Mouse (Mus musculus) heart, adult 11 months (tissue): ENCODE data around the gene Enpp5.

Experiments
- DNase-seq: peaks from one replicate; pipeline ENCODE4 v3.0.0; 2022

The Enpp5 gene

DNA sequence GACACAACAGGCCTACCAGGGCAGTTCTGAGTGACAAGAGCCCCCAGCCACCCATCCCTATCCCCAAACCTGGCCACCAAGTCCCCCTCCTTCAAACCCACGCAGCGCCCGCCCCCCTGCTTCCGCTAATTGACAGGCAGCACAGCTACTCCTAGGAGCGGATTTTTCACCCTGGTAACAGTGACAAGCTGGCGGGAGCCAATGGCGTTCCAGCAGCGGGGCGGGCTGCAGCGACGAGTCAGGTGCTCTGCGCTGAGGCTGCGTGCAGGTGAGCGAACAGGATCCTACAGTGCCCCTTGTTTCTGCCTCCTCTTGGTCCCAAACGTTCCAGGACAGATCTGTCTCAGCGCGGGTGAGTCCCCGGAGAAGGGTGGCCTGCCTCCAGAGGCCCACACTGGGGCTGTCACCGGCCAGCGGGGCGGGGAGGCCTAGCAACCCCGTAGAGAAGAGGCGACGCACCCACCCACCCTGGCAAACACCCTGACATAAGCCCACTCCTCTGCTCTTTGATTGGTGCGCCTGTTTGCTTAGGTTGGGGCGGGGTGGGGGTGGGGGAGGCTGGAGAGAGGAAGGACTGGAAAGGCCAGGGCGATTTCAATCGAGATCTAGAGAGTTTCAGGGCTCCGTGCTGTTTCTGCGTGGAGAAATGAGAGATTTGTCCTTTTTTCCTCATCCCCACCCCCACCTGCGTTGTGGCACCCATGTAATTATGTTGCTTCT lies at the start of gene Enpp5:
Gene Enpp5, plus strand, starts transcription at position 183 of the 720 bp plus-strand sequence.
- DNase-seq, result peak; percentile 99

- peak; percentile 96 for DNase-seq
These were observed 49.0 kb upstream of the Enpp5 start for GRCm38 (mm10) chr17:44029616-44030015.

GRCm38 (mm10) chr17:44030776-44031587 lies 47.6 kb upstream of the Enpp5 start:
- peak; percentile 97 for DNase-seq

DNA sequence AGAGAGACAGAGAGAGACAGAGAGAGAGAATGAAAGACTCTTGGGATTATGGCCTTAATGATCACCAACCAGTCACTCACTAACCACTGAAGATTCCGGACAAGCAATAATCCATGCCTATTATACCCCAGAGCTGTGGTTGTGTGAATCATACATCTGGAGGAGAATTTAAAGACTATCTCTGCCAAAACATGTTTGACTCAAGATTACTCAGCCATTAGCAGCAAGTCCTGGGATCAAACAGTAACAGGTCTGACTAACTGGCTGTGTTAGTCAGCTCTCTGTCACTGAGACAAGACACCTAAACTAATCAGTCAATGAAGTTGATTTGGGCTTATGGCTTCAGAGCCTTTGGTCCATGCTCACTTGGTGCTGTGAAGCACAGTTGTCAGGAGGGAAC lies 43.6 kb upstream of the Enpp5 start:
- DNase-seq, result peak; percentile 33

DNA sequence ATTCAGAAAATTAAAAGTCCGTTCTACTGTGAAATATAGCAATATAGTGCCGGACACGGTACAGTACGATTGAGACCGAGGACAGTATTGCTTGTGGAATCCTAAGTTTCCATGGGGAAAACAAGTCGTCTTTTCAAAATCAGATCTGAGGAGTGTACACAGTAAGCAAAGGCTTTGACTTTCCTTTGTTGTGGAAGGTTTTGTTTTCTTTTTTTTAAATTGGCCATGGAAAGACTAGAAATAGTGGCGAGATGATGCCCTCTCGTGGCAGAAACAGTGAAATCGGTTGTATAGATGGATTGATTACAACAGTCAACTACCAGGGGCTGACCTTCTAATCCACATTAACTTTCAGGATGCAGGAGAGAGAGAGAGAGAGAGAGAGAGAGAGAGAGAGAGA lies 40.0 kb upstream of the Enpp5 start:
- no peak for DNase-seq

DNA sequence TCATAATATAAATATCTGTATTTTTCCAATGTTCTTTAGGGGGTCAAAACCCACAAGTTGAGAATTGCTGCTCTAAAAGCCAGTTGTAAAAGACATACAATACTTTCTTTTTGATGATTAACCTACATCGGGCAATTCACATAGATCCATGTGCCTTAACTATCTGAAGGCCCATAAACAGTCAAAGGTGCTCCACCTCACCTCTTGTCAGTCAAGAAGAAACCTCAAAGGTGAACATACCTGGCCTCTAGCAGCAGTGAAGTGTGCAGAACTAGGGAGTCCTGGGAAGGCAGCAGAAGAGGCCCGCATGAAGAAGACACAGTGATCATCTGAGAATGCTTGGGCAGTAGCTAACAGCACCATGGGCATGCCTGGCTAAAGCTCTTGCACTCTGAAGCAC lies 38.2 kb upstream of the Enpp5 start:
- no peak for DNase-seq

- DNase-seq, result no peak
These were observed 36.3 kb upstream of the Enpp5 start for GRCm38 (mm10) chr17:44042301-44042700.

GRCm38 (mm10) chr17:44042861-44043260 lies 35.8 kb upstream of the Enpp5 start:
- DNase-seq, result peak; percentile 93

GRCm38 (mm10) chr17:44053427-44053826 lies 25.2 kb upstream of the Enpp5 start:
- peak; percentile 94 for DNase-seq

DNA sequence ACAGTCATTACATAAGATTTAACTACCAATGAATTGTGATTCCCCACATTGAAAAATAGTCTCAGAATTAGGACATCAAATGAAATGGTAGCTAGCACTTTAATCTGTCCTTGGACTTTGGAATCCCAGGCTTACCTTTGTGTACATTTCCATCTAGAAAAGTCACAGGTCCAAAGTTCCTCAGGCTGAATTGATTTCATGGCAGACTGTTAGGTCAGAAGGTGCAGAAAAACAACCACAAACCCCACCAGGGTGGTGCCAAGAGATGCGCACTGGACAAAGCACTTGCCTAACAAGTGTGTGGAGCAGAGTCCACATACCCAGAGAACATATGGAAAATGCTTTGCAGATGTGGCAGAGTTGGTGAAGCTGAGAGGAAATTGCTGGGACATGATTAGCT lies 21.5 kb upstream of the Enpp5 start:
- no peak for DNase-seq

- no peak for DNase-seq
These were observed 20.5 kb upstream of the Enpp5 start for GRCm38 (mm10) chr17:44058145-44058544.

- DNase-seq, result no peak
These were observed 17.8 kb upstream of the Enpp5 start for GRCm38 (mm10) chr17:44060781-44061180.

DNA sequence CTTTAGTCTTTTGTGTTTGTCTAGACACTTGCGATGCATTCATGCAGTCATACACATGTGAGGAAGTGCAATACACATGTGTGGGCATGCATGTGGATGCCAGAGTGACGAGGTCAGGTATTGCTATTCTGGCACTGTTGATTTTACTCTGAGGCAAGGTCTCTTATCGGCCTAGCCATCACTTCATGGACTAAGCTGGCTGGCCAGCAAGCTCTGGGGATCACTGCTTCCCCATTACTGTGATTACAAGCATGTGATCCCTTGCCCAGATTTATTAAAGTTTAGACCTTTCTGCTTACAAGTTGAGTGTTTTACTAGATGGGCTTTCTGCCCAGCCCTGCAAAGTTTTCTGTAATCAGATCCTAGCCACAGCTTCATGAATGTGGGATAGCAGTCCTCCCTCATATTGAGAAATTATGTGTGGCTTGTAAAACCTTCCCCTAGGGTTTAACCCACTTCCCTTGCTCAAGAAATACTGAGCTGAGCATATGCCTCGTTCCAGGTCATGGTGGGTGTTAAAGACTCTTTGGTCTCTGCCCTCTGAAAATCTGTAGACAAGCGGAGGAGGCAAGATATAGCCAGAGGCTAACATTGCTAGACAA lies 17.2 kb upstream of the Enpp5 start:
- no peak for DNase-seq

DNA sequence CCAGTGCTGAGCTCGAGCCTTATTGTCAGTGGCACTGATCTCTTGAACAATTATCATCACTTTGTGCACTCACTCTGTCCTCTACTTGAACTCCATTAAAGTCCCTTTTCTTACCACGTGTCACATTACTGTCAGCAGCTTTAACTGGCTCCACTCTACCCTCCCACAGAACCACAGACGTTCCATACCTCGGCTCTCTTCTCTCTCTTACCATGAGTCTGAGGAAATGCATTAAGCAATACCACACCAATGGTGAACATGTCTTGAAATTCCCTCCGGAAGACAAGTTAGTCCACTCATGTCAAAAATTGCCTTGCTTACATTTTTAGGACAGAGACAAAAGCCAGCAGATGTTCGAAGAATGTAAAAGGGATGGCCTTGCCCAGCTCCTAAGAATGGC lies 9.7 kb upstream of the Enpp5 start:
- DNase-seq, result no peak

DNA sequence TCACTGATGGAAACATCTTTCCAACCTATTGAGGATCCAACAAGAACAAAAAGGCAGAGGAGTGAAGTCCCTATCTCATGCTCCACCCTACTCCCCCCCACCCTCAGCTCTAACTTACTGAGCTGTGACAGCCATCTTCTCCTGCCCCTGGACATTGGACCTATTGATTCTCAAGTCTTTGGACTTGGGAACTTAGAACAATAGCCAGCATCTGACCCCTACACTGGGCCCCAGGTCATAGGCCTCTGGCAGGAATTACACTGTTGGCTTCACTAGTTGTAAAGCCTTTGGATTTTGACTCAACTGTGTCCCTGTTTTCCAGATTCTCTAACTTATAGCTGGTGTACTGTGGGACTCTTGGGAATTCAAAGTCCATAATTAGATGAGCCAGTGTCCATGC lies 6.9 kb upstream of the Enpp5 start:
- no peak for DNase-seq

DNA sequence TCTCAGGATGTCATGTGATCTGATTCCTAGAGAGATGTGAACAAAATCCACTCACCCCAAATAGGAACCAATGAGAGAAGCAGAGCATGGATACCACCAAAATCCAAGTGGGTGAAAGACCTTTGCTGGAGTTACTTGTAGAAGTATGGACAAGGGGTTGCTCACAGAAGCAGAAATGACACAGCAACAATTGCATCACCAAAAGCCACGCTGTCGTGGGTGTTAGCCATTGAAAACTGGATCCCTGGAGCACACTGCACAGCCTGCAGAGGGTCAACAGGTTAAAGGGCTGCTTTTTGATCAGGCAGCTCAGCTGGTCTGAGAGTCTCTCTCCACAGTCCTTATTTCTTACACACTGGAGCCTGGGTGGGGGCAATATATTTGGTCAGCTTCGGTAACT lies 3.0 kb upstream of the Enpp5 start:
- DNase-seq, result peak; percentile 82

GRCm38 (mm10) chr17:44076051-44076680 lies 2.4 kb upstream of the Enpp5 start:
- peak; percentile 92 for DNase-seq

DNA sequence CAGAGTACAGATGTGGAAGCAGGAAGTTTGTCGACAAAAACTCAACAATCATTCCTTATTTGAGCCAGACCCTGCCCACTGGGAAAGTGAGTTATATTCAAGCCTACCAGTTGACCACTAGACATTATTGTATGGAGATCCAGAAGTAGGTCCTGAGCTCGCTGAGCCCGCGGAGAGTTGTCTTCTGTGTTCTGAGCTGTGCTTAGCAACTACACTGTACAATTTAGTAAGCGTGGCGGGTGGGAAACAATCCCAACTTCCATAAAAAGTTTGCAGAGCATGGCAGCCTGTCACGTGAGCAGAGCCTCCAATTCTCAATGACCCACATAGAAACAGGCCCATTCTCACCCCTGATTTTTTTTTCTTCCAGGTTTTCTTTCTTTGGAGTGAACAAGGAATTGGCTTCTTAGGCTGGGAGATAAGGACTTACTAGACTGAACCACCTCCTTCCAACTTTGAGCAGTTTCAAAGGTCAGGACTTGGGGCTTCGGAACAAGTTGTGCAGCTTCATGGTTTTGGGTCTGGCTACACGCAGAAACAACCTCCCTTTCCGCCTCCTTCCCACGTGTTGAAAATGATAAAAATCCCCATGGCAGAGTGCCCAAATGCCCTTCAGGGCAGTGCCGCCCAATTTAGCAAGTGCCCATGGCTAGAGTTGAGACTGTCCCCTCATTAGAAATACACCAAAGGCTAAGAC lies 1.3 kb upstream of the Enpp5 start:
- DNase-seq, result peak; percentile 86

DNA sequence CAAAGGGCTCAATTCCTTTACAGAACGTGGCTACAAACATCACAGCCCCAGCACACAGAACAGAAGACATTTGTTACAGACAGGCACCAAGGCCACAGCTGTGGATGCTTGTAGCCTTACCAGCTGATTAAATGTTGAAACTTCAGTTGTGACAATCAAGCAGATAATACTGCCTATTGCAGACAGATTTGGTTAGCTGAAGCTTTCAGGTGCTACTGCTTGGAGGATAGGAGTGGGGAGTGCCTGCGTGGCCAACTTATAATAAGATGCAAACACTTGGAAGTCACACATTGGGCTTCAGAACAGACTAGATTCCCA lies 811 bp upstream of the Enpp5 start:
- DNase-seq, result no peak

DNA sequence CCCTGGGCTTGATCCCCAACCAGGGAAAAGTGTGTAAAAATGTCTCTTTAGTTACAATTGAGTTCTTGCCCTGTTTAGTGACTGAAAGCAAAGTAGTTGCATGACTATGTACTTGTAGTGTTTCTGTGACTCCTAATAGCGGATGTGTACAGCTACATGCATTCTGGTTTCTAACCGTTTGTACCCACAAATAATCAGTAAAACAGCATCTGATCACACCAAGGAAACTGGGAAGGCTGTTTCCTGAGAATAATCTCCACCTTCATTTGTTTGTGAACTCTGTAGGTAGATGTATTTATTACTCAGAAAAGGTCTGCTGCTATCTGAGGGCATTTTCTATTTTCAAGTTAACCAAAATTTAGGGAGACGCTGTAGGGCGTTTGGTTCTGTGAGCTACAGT lies 4.5 kb downstream of the Enpp5 start:
- peak; percentile 6 for DNase-seq

DNA sequence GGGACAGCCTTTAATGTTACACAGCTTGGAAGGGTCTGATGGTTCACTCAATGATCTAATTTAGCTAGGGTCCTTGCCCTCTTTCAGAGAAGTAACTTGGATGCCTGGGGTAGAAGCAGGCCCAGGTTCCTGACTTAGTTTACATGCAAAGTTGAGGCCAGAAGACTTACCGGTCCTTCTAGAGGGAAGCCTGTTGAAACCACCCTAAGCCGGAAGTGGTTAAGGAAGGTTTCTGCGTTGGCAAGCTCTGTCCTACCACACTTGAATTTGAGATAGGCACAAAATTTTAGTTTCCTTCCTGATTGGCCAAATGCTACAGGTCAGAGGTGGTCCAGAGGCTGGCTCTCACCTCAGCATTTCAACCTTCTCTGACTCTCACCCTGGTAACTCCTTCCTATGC lies 9.6 kb downstream of the Enpp5 start:
- peak; percentile 64 for DNase-seq

- peak; percentile 60 for DNase-seq
These were observed 12.3 kb downstream of the Enpp5 start for GRCm38 (mm10) chr17:44090916-44091315.

- DNase-seq, result peak; percentile 59
These were observed 12.9 kb downstream of the Enpp5 start for GRCm38 (mm10) chr17:44091512-44091911.
